Mouse (Mus musculus): Measurements from ENCODE around the gene Olfr898. TPM values are rescaled to one million over a fixed set of nuclear protein-coding genes. Genes with fewer than 3 reads are reported as not detected.

Olfr898 gene
- not detected in 2 replicates for polyA plus RNA-seq (2012; ENCODE audit: insufficient read depth, low replicate concordance)

DNA sequence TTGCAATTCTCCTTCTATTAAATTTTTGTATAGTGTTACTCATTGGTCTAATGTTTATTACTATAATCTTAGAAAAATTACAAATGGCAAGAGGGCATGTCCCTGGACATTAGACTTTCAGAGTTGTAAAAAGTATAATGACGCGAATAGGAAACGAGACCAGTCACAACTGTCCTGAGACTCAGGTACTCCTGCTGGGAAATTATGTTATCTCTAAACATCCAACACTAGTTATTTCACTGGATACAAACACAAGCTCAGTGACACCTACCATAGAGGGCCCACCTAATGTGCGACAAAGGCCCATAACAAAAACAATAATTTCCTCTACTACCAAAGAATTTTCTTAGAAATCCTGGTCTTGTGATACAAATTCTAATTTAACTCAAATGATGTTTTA, at the start of gene Olfr898:
Gene Olfr898, plus strand, starts transcription at position 301 of the 400 bp plus-strand sequence.
- H3K4me1 ChIP-seq: no peaks in the 10 kb centered on the region
- TF ChIP-seq FLI1 (IDR thresholded peaks at IDR 0.05; ENCODE audit: low read length) (no peak), GATA1 (IDR thresholded peaks at IDR 0.05; ENCODE audit: borderline replicate concordance, low read length) (no peak)
- H3K27me3 ChIP-seq (replicated peaks): no peaks in the 10 kb centered on the region
- H3K36me3 ChIP-seq (replicated peaks; ENCODE audit: low read length): no peaks in the 10 kb centered on the region
- H3K4me3 ChIP-seq (replicated peaks): no peak within 1 kb of the TSS
- peaks cover 10% of the 10 kb centered on the region; the same call in 1 of the 2 replicates for H3K9me3 ChIP-seq

DNA sequence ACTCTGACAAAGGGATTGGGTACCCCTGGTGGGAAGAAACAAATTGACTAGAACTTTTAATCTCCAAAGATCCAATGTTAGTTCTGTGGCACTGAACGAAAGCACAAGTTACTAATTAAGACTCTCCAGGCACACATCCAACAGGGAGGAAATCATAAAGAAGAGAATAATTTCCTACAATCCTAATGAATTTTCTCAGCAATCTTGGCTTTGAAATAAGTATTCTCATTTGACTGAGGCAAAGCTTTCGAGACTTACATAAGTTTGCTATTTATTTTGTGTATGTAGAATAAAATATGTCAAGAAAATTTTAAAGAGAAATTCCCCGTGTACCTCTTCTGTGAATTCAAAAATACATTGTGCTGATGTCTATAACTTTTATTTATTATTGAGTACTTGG, 19.5 kb upstream of the Olfr898 start, which contains the start of gene Olfr25:
Gene Olfr25, plus strand, starts transcription at position 301 of the 400 bp plus-strand sequence.
- Histone ChIP-seq H3K4me3 (replicated peaks) (no peak within 1 kb of the TSS), H3K27me3 (replicated peaks) (no peaks in the 10 kb centered on the region), H3K4me1 (no peaks in the 10 kb centered on the region), H3K9me3 (0 out of 2 replicates have a peak, but pooled peaks cover 5% of the 10 kb centered on the region), H3K36me3 (replicated peaks; ENCODE audit: low read length) (no peaks in the 10 kb centered on the region)
- TF ChIP-seq GATA1 (IDR thresholded peaks at IDR 0.05; ENCODE audit: borderline replicate concordance, low read length): no peak
- TF ChIP-seq FLI1 (IDR thresholded peaks at IDR 0.05; ENCODE audit: low read length): no peak

DNA sequence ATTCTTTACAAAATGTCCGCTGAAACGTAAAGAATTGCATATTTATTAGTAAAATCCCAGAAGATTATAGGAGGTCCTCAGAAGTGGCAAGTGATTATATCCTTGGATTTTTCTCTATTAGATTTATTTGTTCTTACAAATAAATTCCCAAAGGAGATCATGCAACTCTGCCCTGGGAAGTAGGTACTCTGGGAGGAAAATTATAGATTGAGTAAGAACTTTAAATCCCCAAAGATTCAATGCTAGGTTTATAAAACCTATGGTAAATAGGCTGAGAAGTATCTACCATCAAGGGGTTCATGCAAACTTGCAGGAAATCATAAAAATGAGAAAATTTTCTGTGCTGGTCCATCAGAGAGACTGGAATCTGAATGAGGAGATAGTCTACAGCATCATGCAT, 18.4 kb downstream of the Olfr898 start, which contains the start of gene Olfr250:
Gene Olfr250, plus strand, starts transcription at position 301 of the 400 bp plus-strand sequence.
- no peak for TF ChIP-seq FLI1 (IDR thresholded peaks at IDR 0.05; ENCODE audit: low read length)
- TF ChIP-seq GATA1 (IDR thresholded peaks at IDR 0.05; ENCODE audit: borderline replicate concordance, low read length): no peak
- Histone ChIP-seq H3K9me3 (no peaks in the 10 kb centered on the region), H3K27me3 (replicated peaks) (no peaks in the 10 kb centered on the region), H3K4me3 (replicated peaks) (no peak within 1 kb of the TSS), H3K4me1 (no peaks in the 10 kb centered on the region), H3K36me3 (replicated peaks; ENCODE audit: low read length) (no peaks in the 10 kb centered on the region)

DNA sequence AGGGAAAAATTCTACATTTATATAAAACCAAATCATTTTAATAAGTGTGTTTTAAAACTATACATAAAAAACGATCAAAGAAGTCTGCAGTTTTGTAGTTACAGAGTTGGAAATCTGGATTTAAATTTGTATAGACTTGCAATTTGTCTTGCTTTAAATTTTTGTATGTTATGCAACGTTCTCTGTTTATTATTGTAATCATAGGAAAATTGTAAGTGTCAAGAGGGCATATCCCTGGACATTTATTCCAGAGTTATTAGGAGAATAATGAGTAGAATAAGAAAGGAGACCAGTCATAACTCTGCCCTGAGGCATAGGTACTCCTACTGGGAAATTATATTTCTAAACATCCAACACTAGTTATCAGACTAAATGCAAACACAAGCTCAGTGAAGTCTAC, 28.6 kb downstream of the Olfr898 start, which contains the start of gene Olfr251:
Gene Olfr251, plus strand, starts transcription at position 301 of the 400 bp plus-strand sequence.
- Histone ChIP-seq H3K9me3 (no peaks in the 10 kb centered on the region), H3K27me3 (replicated peaks) (no peaks in the 10 kb centered on the region), H3K4me3 (replicated peaks) (no peak within 1 kb of the TSS), H3K36me3 (replicated peaks; ENCODE audit: low read length) (no peaks in the 10 kb centered on the region), H3K4me1 (no peaks in the 10 kb centered on the region)
- TF ChIP-seq FLI1 (IDR thresholded peaks at IDR 0.05; ENCODE audit: low read length): no peak
- TF ChIP-seq GATA1 (IDR thresholded peaks at IDR 0.05; ENCODE audit: borderline replicate concordance, low read length): no peak

DNA sequence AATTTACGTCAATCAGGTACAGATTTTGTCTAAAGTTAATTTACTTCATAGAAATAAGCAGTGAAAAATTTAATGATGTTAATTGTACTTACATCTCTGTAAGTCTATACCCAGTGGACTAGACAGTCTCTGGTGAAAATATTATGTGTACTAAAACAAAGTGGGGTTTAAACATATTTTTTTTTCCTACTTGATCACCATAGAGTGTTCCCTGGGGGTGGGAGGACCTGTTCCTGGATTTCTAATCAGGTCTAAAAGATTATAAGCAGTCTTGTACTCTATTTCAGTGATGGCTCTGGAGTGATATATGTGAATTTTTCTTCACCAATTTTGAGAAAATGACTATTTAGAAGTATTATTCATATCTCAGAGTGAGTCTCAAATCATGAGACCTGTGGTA, 53.2 kb downstream of the Olfr898 start, which contains the start of gene Olfr147:
Gene Olfr147, plus strand, starts transcription at position 301 of the 400 bp plus-strand sequence.
- Histone ChIP-seq H3K36me3 (replicated peaks; ENCODE audit: low read length) (no peaks in the 10 kb centered on the region), H3K9me3 (no peaks in the 10 kb centered on the region), H3K4me3 (replicated peaks) (no peak within 1 kb of the TSS), H3K27me3 (replicated peaks) (no peaks in the 10 kb centered on the region), H3K4me1 (no peaks in the 10 kb centered on the region)
- no peak for TF ChIP-seq FLI1 (IDR thresholded peaks at IDR 0.05; ENCODE audit: low read length)
- TF ChIP-seq GATA1 (IDR thresholded peaks at IDR 0.05; ENCODE audit: borderline replicate concordance, low read length): no peak

Other genes with a start within 250 kb of the Olfr898 start
- gene Olfr888, start 240.3 kb upstream of the Olfr898 start, polyA plus RNA-seq (2012; ENCODE audit: insufficient read depth, low replicate concordance): not detected in 2 replicates
- not detected in 2 replicates for gene Olfr889, start 233.2 kb upstream of the Olfr898 start, polyA plus RNA-seq (2012; ENCODE audit: insufficient read depth, low replicate concordance)
- not detected in 2 replicates for gene Olfr890, start 205.9 kb upstream of the Olfr898 start, polyA plus RNA-seq (2012; ENCODE audit: insufficient read depth, low replicate concordance)
- not detected in 2 replicates for gene Olfr891, start 167.6 kb upstream of the Olfr898 start, polyA plus RNA-seq (2012; ENCODE audit: insufficient read depth, low replicate concordance)
- gene Olfr893, start 140.0 kb upstream of the Olfr898 start, polyA plus RNA-seq (2012; ENCODE audit: insufficient read depth, low replicate concordance): not detected in 2 replicates
- not detected in 2 replicates for gene Olfr894, start 130.4 kb upstream of the Olfr898 start, polyA plus RNA-seq (2012; ENCODE audit: insufficient read depth, low replicate concordance)
- not detected in 2 replicates for gene Olfr143, start 95.6 kb upstream of the Olfr898 start, polyA plus RNA-seq (2012; ENCODE audit: insufficient read depth, low replicate concordance)
- not detected in 2 replicates for gene Olfr895, start 80.6 kb upstream of the Olfr898 start, polyA plus RNA-seq (2012; ENCODE audit: insufficient read depth, low replicate concordance)
- gene Olfr896-ps1, start 57.3 kb upstream of the Olfr898 start, polyA plus RNA-seq (2012; ENCODE audit: insufficient read depth, low replicate concordance): not detected in 2 replicates
- gene Olfr25, start 19.4 kb upstream of the Olfr898 start, polyA plus RNA-seq (2012; ENCODE audit: insufficient read depth, low replicate concordance): not detected in 2 replicates
- not detected in 2 replicates for gene Olfr250, start 18.5 kb downstream of the Olfr898 start, polyA plus RNA-seq (2012; ENCODE audit: insufficient read depth, low replicate concordance)
- gene Olfr251, start 28.7 kb downstream of the Olfr898 start, polyA plus RNA-seq (2012; ENCODE audit: insufficient read depth, low replicate concordance): not detected in 2 replicates
- not detected in 2 replicates for gene Olfr147, start 53.3 kb downstream of the Olfr898 start, polyA plus RNA-seq (2012; ENCODE audit: insufficient read depth, low replicate concordance)
- gene Olfr901, start 81.0 kb downstream of the Olfr898 start, polyA plus RNA-seq (2012; ENCODE audit: insufficient read depth, low replicate concordance): not detected in 2 replicates
- gene Olfr902, start 99.2 kb downstream of the Olfr898 start, polyA plus RNA-seq (2012; ENCODE audit: insufficient read depth, low replicate concordance): not detected in 2 replicates
- not detected in 2 replicates for gene Olfr904, start 114.7 kb downstream of the Olfr898 start, polyA plus RNA-seq (2012; ENCODE audit: insufficient read depth, low replicate concordance)
- gene Olfr905, start 122.7 kb downstream of the Olfr898 start, polyA plus RNA-seq (2012; ENCODE audit: insufficient read depth, low replicate concordance): not detected in 2 replicates
- gene Olfr906, start 138.7 kb downstream of the Olfr898 start, polyA plus RNA-seq (2012; ENCODE audit: insufficient read depth, low replicate concordance): not detected in 2 replicates
- not detected in 2 replicates for gene Olfr907, start 147.4 kb downstream of the Olfr898 start, polyA plus RNA-seq (2012; ENCODE audit: insufficient read depth, low replicate concordance)
- not detected in 2 replicates for gene Olfr911-ps1, start 173.2 kb downstream of the Olfr898 start, polyA plus RNA-seq (2012; ENCODE audit: insufficient read depth, low replicate concordance)
- not detected in 2 replicates for gene Olfr910, start 189.4 kb downstream of the Olfr898 start, polyA plus RNA-seq (2012; ENCODE audit: insufficient read depth, low replicate concordance)
- not detected in 2 replicates for gene Olfr912, start 231.8 kb downstream of the Olfr898 start, polyA plus RNA-seq (2012; ENCODE audit: insufficient read depth, low replicate concordance)
- not detected in 2 replicates for gene Olfr913, start 244.3 kb downstream of the Olfr898 start, polyA plus RNA-seq (2012; ENCODE audit: insufficient read depth, low replicate concordance)